Mouse (Mus musculus): ENCODE data around the gene Spata13. TPM values are rescaled to one million over a fixed set of nuclear protein-coding genes. Genes with fewer than 3 reads are reported as not detected.

The Spata13 gene
- polyA plus RNA-seq (2016; fragmentation: Nextera tagmentation; extraction: Ambion mirVana): 53.7 and 63.2 TPM in 2 replicates

GRCm38 (mm10) chr14:60633961-60634864 is at the start of gene Spata13:
Spata13 (plus strand) TSS chr14:60634001.
- Histone ChIP-seq H3K4me2 (replicated peaks) (peak within 1 kb of the TSS; percentile 98), H3K4me1 (peaks cover 46% of the 10 kb centered on the region)

GRCm38 (mm10) chr14:60586687-60587453 is 46.9 kb upstream of the Spata13 start:
- no peaks in the 10 kb centered on the region; the same call in 1 of the 2 replicates for H3K27me3 ChIP-seq
- no peak overlapping the region for H3K4me2 ChIP-seq (replicated peaks)
- no peaks in the 10 kb centered on the region for H3K36me3 ChIP-seq
- 31% methylated on average over 15 of the region's 15 CpGs for whole genome bisulfite sequencing
- H3K4me3 ChIP-seq: no peak overlapping the region
- no peak overlapping the region for H3K9ac ChIP-seq
- ATAC-seq (ENCODE audit: low FRiP score): 0 out of 2 replicates have a peak, but pooled peaks have one; percentile 38
- H3K9me3 ChIP-seq (replicated peaks): no peaks in the 10 kb centered on the region
- H3K4me1 ChIP-seq: peaks cover 16% of the 10 kb centered on the region
- peak overlapping the region; percentile 60; the same call in 1 of the 2 replicates for H3K27ac ChIP-seq

More at GRCm38 (mm10) chr14:60633961-60634864, at the start of gene Spata13:
- H3K27ac ChIP-seq: peak within 1 kb of the TSS; percentile 73
- peak within 1 kb of the TSS; percentile 76 for H3K9ac ChIP-seq
- peak within 1 kb of the TSS; percentile 66 for H3K4me3 ChIP-seq
- no peaks in the 10 kb centered on the region for H3K27me3 ChIP-seq
- no peaks in the 10 kb centered on the region for H3K9me3 ChIP-seq (replicated peaks)
- WGBS: under 1% methylated on average over 49 of the region's 50 CpGs
- ATAC-seq (ENCODE audit: low FRiP score): peak; percentile 87
- no peaks in the 10 kb centered on the region for H3K36me3 ChIP-seq

DNA sequence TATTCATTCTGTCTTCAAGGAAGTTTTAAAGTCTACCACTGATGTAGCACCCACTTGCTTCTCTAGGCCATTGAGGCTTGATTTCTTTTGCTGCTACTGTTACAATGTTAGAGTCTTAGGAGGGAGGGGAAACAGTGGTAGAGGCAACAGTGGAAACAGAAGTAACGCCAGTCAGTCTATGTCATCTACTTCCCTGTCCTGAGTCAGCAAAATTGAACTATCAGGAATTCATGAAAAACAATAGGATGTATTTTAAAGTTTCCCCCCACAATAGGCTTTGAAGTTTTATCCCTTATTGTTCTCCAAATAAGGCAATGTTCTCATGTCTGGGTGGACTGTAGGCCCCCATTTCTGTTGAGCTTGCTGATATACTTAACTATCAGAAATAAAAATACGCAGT is 44.8 kb upstream of the Spata13 start:
- no peaks in the 10 kb centered on the region for H3K9me3 ChIP-seq (replicated peaks)
- no peaks in the 10 kb centered on the region for H3K36me3 ChIP-seq
- no peak overlapping the region for H3K4me3 ChIP-seq
- ATAC-seq (ENCODE audit: low FRiP score): no peak
- H3K4me1 ChIP-seq: peaks cover 16% of the 10 kb centered on the region
- WGBS: 78% methylated on average over 2 of the region's 2 CpGs
- H3K27me3 ChIP-seq: no peaks in the 10 kb centered on the region; the same call in 1 of the 2 replicates
- H3K4me2 ChIP-seq (replicated peaks): no peak overlapping the region
- no peak overlapping the region for H3K27ac ChIP-seq
- no peak overlapping the region for H3K9ac ChIP-seq

GRCm38 (mm10) chr14:60592339-60592738 is 41.5 kb upstream of the Spata13 start:
- Histone ChIP-seq H3K27me3 (no peaks in the 10 kb centered on the region; the same call in 1 of the 2 replicates), H3K4me1 (peaks cover 13% of the 10 kb centered on the region), H3K4me3 (no peak overlapping the region), H3K4me2 (replicated peaks) (no peak overlapping the region), H3K9ac (no peak overlapping the region), H3K27ac (no peak overlapping the region), H3K9me3 (replicated peaks) (no peaks in the 10 kb centered on the region), H3K36me3 (no peaks in the 10 kb centered on the region)
- 91% methylated on average over 5 of the region's 5 CpGs for WGBS
- ATAC-seq (ENCODE audit: low FRiP score): no peak

DNA sequence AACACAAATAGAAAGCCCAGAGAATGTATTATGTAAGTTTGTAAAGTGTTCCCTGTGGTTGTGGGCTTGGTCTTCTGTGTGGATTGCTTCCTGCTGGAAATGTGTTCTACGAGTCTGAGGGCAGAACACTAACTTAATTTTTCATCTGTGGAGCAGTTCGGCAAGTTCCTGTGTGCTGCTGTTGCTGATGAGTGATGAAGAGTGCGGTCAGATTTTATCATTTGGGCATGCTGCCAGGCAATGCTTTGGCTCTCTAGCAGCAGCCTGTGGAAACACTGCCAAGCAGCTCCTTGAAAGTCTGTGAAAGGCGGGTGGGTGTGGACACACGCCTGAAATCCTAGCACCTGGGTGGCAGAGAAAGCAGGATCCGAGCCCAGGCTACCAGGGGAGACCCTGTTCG is 41.0 kb upstream of the Spata13 start:
- ATAC-seq (ENCODE audit: low FRiP score): no peak
- 63% methylated on average over 7 of the region's 7 CpGs for WGBS
- H3K27ac ChIP-seq: no peak overlapping the region
- H3K4me1 ChIP-seq: peaks cover 18% of the 10 kb centered on the region
- no peak overlapping the region for H3K9ac ChIP-seq
- no peaks in the 10 kb centered on the region for H3K36me3 ChIP-seq
- no peaks in the 10 kb centered on the region for H3K9me3 ChIP-seq (replicated peaks)
- no peaks in the 10 kb centered on the region; the same call in 1 of the 2 replicates for H3K27me3 ChIP-seq
- no peak overlapping the region for H3K4me3 ChIP-seq
- H3K4me2 ChIP-seq (replicated peaks): no peak overlapping the region

DNA sequence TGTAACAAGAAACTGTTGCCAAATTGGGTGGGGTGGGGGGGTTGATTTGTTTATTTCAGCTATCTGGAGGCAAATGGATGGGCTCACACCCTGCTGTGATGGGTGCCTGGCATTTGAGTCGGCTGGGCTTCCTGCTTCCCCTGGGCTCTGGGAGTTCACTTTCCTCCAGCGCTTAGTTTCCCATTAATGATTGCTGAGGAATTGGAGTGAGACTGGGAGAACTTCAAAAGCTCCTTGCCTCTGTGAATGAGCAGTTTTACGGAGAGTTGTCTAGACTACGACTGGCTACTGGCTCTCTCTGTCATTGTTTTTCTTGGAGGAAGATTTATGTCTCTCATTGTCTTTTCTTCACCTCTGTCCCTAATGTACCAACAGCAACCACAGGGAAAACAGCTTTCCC is 36.2 kb upstream of the Spata13 start:
- no peak overlapping the region for H3K4me2 ChIP-seq (replicated peaks)

DNA sequence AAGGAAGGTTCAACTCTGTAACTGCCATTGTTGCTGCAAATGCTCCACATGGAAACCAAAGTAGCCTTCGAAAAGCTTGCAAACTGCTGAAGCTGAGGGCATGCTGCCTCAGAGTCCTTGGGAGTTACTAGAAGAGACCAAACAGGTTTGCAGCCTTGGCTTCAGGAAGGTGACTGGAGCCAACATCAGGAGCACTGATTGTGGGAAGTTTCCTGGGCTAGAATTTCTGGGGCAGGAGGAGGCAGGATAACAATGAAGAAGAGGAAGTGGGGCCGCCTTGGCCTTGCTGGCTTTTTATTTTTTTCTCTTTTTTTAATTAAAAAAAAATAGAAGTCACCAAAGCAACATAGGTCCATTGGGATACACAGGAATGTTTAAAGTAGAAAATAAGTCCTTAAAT is 34.8 kb upstream of the Spata13 start:
- no peak overlapping the region for H3K4me2 ChIP-seq (replicated peaks)
- WGBS: 87% methylated on average over 2 of the region's 2 CpGs
- H3K27me3 ChIP-seq: no peaks in the 10 kb centered on the region
- peaks cover 12% of the 10 kb centered on the region for H3K4me1 ChIP-seq
- no peaks in the 10 kb centered on the region for H3K9me3 ChIP-seq (replicated peaks)
- H3K27ac ChIP-seq: no peak overlapping the region
- no peak overlapping the region for H3K4me3 ChIP-seq
- H3K9ac ChIP-seq: no peak overlapping the region
- no peak for ATAC-seq (ENCODE audit: low FRiP score)
- no peaks in the 10 kb centered on the region for H3K36me3 ChIP-seq

More for the DNA sequence above, 36.2 kb upstream of the Spata13 start:
- no peak for ATAC-seq (ENCODE audit: low FRiP score)
- Histone ChIP-seq H3K27ac (no peak overlapping the region), H3K4me3 (no peak overlapping the region), H3K27me3 (no peaks in the 10 kb centered on the region), H3K9me3 (replicated peaks) (no peaks in the 10 kb centered on the region), H3K4me1 (peaks cover 12% of the 10 kb centered on the region), H3K9ac (no peak overlapping the region), H3K36me3 (no peaks in the 10 kb centered on the region)
- 11% methylated on average over 4 of the region's 4 CpGs for WGBS

- no peaks in the 10 kb centered on the region for H3K36me3 ChIP-seq
- no peaks in the 10 kb centered on the region for H3K27me3 ChIP-seq
- no peak overlapping the region for H3K27ac ChIP-seq
- H3K4me1 ChIP-seq: no peaks in the 10 kb centered on the region
- no peak overlapping the region for H3K4me2 ChIP-seq (replicated peaks)
- no peak for ATAC-seq (ENCODE audit: low FRiP score)
- 78% methylated on average over 2 of the region's 2 CpGs for WGBS
- no peaks in the 10 kb centered on the region for H3K9me3 ChIP-seq (replicated peaks)
- no peak overlapping the region for H3K4me3 ChIP-seq
- no peak overlapping the region for H3K9ac ChIP-seq
Observed at GRCm38 (mm10) chr14:60605564-60605963, 28.2 kb upstream of the Spata13 start.

DNA sequence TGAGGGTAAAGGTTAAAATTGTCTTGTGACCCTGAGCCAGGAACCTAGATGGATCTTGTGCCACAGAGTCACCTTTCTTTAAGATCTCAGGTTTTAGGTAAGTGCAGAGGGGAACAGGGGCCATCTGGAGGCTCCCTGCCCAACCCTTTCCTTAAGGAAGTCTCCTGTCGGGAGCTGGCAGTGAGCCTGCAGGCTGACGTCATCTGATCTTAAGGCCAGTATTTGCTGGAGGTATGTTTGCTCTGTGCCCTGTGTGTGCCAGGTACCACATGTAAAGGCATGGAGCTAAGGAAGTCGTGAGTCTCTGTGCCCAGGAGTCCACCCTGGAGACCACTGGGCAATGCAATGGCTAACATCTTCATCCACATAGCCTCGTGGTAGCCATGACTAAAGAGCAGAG is 27.6 kb upstream of the Spata13 start:
- Histone ChIP-seq H3K27ac (no peak overlapping the region), H3K4me2 (replicated peaks) (no peak overlapping the region), H3K36me3 (no peaks in the 10 kb centered on the region), H3K27me3 (no peaks in the 10 kb centered on the region), H3K4me1 (no peaks in the 10 kb centered on the region), H3K4me3 (no peak overlapping the region), H3K9me3 (replicated peaks) (no peaks in the 10 kb centered on the region), H3K9ac (no peak overlapping the region)
- WGBS: 74% methylated on average over 4 of the region's 4 CpGs
- ATAC-seq (ENCODE audit: low FRiP score): no peak

- H3K9me3 ChIP-seq (replicated peaks): no peaks in the 10 kb centered on the region
Observed at GRCm38 (mm10) chr14:60607743-60608142, 26.1 kb upstream of the Spata13 start.

GRCm38 (mm10) chr14:60609160-60609559 is 24.6 kb upstream of the Spata13 start:
- WGBS: 83% methylated on average over 1 of the region's 1 CpGs
- H3K27me3 ChIP-seq: no peaks in the 10 kb centered on the region
- no peaks in the 10 kb centered on the region for H3K9me3 ChIP-seq (replicated peaks)
- H3K36me3 ChIP-seq: no peaks in the 10 kb centered on the region
- no peak for ATAC-seq (ENCODE audit: low FRiP score)
- no peak overlapping the region for H3K27ac ChIP-seq
- H3K9ac ChIP-seq: no peak overlapping the region
- no peak overlapping the region for H3K4me3 ChIP-seq
- H3K4me2 ChIP-seq (replicated peaks): no peak overlapping the region
- no peaks in the 10 kb centered on the region for H3K4me1 ChIP-seq

More at GRCm38 (mm10) chr14:60607743-60608142, 26.1 kb upstream of the Spata13 start:
- Histone ChIP-seq H3K27me3 (no peaks in the 10 kb centered on the region), H3K4me2 (replicated peaks) (no peak overlapping the region), H3K36me3 (no peaks in the 10 kb centered on the region), H3K4me3 (no peak overlapping the region), H3K27ac (no peak overlapping the region), H3K4me1 (no peaks in the 10 kb centered on the region), H3K9ac (no peak overlapping the region)
- WGBS: 87% methylated on average over 4 of the region's 4 CpGs
- no peak for ATAC-seq (ENCODE audit: low FRiP score)

DNA sequence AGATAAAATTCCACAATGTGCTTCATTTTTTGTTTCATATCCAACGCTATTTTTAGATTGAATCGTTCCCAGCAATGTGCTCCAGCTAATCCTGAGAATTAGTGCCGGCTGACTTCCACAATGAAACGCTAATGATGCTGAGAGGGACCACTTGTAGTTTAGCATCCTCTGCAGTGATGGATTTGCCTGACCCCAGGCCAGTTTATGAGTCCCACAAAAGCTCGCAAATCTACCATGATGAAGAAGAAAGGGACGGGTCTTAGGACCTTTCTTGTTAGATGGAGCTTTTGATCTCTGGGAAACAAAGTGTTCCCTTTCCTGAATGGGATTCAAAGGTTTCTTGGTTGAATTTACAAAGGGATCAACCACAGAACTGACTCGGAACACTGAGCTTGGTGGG is 21.1 kb upstream of the Spata13 start:
- H3K27ac ChIP-seq: no peak overlapping the region
- H3K36me3 ChIP-seq: no peaks in the 10 kb centered on the region
- 27% methylated on average over 7 of the region's 7 CpGs for WGBS
- no peaks in the 10 kb centered on the region for H3K9me3 ChIP-seq (replicated peaks)
- H3K4me3 ChIP-seq: no peak overlapping the region
- H3K9ac ChIP-seq: no peak overlapping the region
- ATAC-seq (ENCODE audit: low FRiP score): no peak
- no peaks in the 10 kb centered on the region for H3K27me3 ChIP-seq
- H3K4me1 ChIP-seq: no peaks in the 10 kb centered on the region
- H3K4me2 ChIP-seq (replicated peaks): no peak overlapping the region

Measured in hindbrain, embryonic 12.5 days (tissue).